Mouse (Mus musculus): ENCODE data around the gene Riok1.

Gene Riok1

GRCm38 (mm10) chr13:38062678-38063077 lies 25.9 kb downstream of the Riok1 start:
- in situ Hi-C loops (cut with MboI, MseI): no loop called here

GRCm38 (mm10) chr13:38064854-38065663 lies 28.3 kb downstream of the Riok1 start:
- in situ Hi-C loops (cut with MboI, MseI): no loop called here

- in situ Hi-C loops (cut with MboI, MseI): loop anchor here (5.0 kb wide), 1 partner anchor 146 kb away; no protein-coding TSS in a partner anchor
These were observed 34.1 kb downstream of the Riok1 start for GRCm38 (mm10) chr13:38070945-38071344.

GRCm38 (mm10) chr13:38073374-38074307 lies 36.8 kb downstream of the Riok1 start:
- in situ Hi-C loops (cut with MboI, MseI): loop anchor here (5.0 kb wide), 1 partner anchor 144 kb away; no protein-coding TSS in a partner anchor

GRCm38 (mm10) chr13:38074404-38074803 lies 37.6 kb downstream of the Riok1 start:
- in situ Hi-C loops (cut with MboI, MseI): loop anchor here (5.0 kb wide), 1 partner anchor 143 kb away; no protein-coding TSS in a partner anchor

- in situ Hi-C loops (cut with MboI, MseI): no loop called here
These were observed 40.3 kb downstream of the Riok1 start for GRCm38 (mm10) chr13:38077113-38077512.

GRCm38 (mm10) chr13:38078836-38079235 lies 42.0 kb downstream of the Riok1 start:
- in situ Hi-C loops (cut with MboI, MseI): no loop called here

GRCm38 (mm10) chr13:38079366-38079765 lies 42.6 kb downstream of the Riok1 start:
- in situ Hi-C loops (cut with MboI, MseI): no loop called here

GRCm38 (mm10) chr13:38080014-38080413 lies 43.2 kb downstream of the Riok1 start:
- in situ Hi-C loops (cut with MboI, MseI): no loop called here

GRCm38 (mm10) chr13:38080725-38081124 lies 43.9 kb downstream of the Riok1 start:
- in situ Hi-C loops (cut with MboI, MseI): no loop called here

GRCm38 (mm10) chr13:38081161-38081560 lies 44.4 kb downstream of the Riok1 start:
- in situ Hi-C loops (cut with MboI, MseI): no loop called here

- in situ Hi-C loops (cut with MboI, MseI): no loop called here
These were observed 49.9 kb downstream of the Riok1 start for GRCm38 (mm10) chr13:38086711-38087110.

GRCm38 (mm10) chr13:38088008-38088407 lies 51.2 kb downstream of the Riok1 start:
- in situ Hi-C loops (cut with MboI, MseI): no loop called here

- in situ Hi-C loops (cut with MboI, MseI): no loop called here
These were observed 52.7 kb downstream of the Riok1 start for GRCm38 (mm10) chr13:38089449-38089848.

- in situ Hi-C loops (cut with MboI, MseI): no loop called here
These were observed 53.1 kb downstream of the Riok1 start for GRCm38 (mm10) chr13:38089871-38090270.

GRCm38 (mm10) chr13:38096207-38096606 lies 59.4 kb downstream of the Riok1 start:
- in situ Hi-C loops (cut with MboI, MseI): no loop called here

- in situ Hi-C loops (cut with MboI, MseI): no loop called here
These were observed 66.6 kb downstream of the Riok1 start for GRCm38 (mm10) chr13:38103406-38103805.

GRCm38 (mm10) chr13:38104501-38104900 lies 67.7 kb downstream of the Riok1 start:
- in situ Hi-C loops (cut with MboI, MseI): no loop called here

GRCm38 (mm10) chr13:38109081-38109480 lies 72.3 kb downstream of the Riok1 start:
- in situ Hi-C loops (cut with MboI, MseI): no loop called here

Data from T-helper 1 cell (primary cell).